Mouse (Mus musculus): ENCODE data around the gene Mbip. TPM values are rescaled to one million over a fixed set of nuclear protein-coding genes. Genes with fewer than 3 reads are reported as not detected.

The Mbip gene
- polyA plus RNA-seq, 1 experiment from 2014 or later = 46.2 TPM

DNA sequence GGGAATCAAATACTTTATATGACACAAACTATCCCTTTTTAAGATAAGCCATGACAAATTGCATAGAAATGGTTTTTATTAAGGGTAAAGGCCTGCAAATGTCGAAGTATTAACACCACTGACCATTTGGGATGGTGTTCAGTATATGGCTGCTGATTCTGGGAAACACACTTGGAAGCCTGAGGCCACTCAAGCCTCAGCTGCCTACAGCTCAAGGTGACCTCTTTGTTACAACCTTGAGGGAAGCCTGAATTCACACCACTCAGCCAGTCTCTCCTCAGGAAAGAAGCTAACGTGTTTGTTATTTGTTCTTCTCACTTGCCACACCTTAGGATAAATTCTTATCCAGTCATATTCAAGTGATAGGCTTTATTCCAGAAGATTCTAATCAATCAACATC lies 61.5 kb downstream of the Mbip start:
- Histone ChIP-seq H3K4me1 (no peaks in the 10 kb centered on the region), H3K36me3 (replicated peaks) (no peaks in the 10 kb centered on the region), H3K27ac (no peak overlapping the region), H3K9me3 (no peaks in the 10 kb centered on the region), H3K27me3 (replicated peaks) (no peaks in the 10 kb centered on the region), H3K4me3 (no peak overlapping the region), H3K9ac (no peak overlapping the region), H3K4me2 (no peak overlapping the region)
- ATAC-seq (replicated peaks) = no peak
- WGBS = 84% methylated on average over 2 of the region's 2 CpGs

DNA sequence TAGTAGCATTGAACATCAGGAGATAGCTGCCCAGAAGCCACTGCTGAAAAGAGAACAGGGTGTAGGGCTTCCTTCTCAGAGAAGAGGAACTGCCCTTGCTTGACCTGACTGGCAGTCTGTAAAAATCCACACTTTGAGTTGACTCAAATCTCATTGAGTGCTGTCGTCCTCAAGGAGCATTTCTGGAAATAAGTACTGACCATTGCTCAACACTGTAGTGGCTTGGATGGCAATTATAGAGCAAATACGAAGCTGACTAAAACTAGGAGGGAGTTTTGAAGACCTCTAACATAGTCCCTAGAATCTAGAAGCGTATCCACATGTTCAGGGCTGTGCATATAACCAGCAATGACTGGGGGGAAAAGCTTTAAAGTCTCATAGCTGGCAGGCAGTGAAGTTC lies 64.0 kb downstream of the Mbip start:
- 87% methylated on average over 3 of the region's 3 CpGs for WGBS
- Histone ChIP-seq H3K4me3 (no peak overlapping the region), H3K4me2 (no peak overlapping the region), H3K4me1 (no peaks in the 10 kb centered on the region), H3K9ac (no peak overlapping the region), H3K9me3 (no peaks in the 10 kb centered on the region), H3K36me3 (replicated peaks) (no peaks in the 10 kb centered on the region), H3K27me3 (replicated peaks) (no peaks in the 10 kb centered on the region), H3K27ac (no peak overlapping the region)
- no peak for ATAC-seq (replicated peaks)

Other genes with a start within 250 kb of the Mbip start
- gene Nkx2-1, start 191.0 kb upstream of the Mbip start, polyA plus RNA-seq (2015; fragmentation: Nextera tagmentation; extraction: Ambion mirVana) = 6.3 and 8.0 TPM in 2 replicates